Mouse (Mus musculus) B cell, adult 2 months (primary cell): ENCODE data around the gene Letm1.

ENCODE experiments used
- DNase-seq, 2 experiments: peaks; one replicate each; pipeline ENCODE4 v3.0.0; 2022

The Letm1 gene

GRCm38 (mm10) chr5:33705612-33706349, 76.8 kb downstream of the Letm1 start:
- no peak for DNase-seq

GRCm38 (mm10) chr5:33704945-33705611, 77.5 kb downstream of the Letm1 start:
- no peak for DNase-seq

- no peak for DNase-seq
These were observed 78.6 kb downstream of the Letm1 start for GRCm38 (mm10) chr5:33703999-33704398.

GRCm38 (mm10) chr5:33701832-33702231, 80.8 kb downstream of the Letm1 start:
- no peak for DNase-seq

- DNase-seq, result no peak
These were observed 82.6 kb downstream of the Letm1 start for GRCm38 (mm10) chr5:33700010-33700409.

- no peak for DNase-seq
These were observed 83.9 kb downstream of the Letm1 start for GRCm38 (mm10) chr5:33698669-33699068.

GRCm38 (mm10) chr5:33697947-33698512, 84.6 kb downstream of the Letm1 start:
- DNase-seq, result no peak

GRCm38 (mm10) chr5:33697534-33697933, 85.1 kb downstream of the Letm1 start:
- no peak for DNase-seq

GRCm38 (mm10) chr5:33696430-33696829, 86.2 kb downstream of the Letm1 start:
- no peak for DNase-seq

- no peak for DNase-seq
These were observed 86.9 kb downstream of the Letm1 start for GRCm38 (mm10) chr5:33695718-33696121.

GRCm38 (mm10) chr5:33694848-33695717, 87.5 kb downstream of the Letm1 start:
- DNase-seq, result peak in 1 of 2 experiments; percentile 16

GRCm38 (mm10) chr5:33694461-33694847, 88.2 kb downstream of the Letm1 start:
- no peak for DNase-seq

- no peak for DNase-seq
These were observed 90.2 kb downstream of the Letm1 start for GRCm38 (mm10) chr5:33692393-33692792.

- no peak for DNase-seq
These were observed 92.6 kb downstream of the Letm1 start for GRCm38 (mm10) chr5:33689852-33690645.
